11 mouse cellular contexts compared by ENCODE assay signal in genomic region chr17:64522213-64522612, GRCm38 (mm10).
DNase-seq lines count a peak whose midpoint lies in the region; ATAC-seq and TF ChIP-seq lines count a peak whose summit lies in the region.
"Had no signal": no experiment of that assay in that cellular context is flagged by ENCODE, and none has a peak within 500 bp of the region (broad histone marks: within the 10 kb centered on the region; RNA-seq: fewer than 3 reads in every experiment).

No protein-coding gene starts in this region.

- intact Hi-C loops in gastrocnemius, postnatal 36 days (cut with DNase I), result no loop called here

- no peaks in the 10 kb centered on the region for H3K36me3 ChIP-seq in forebrain, postnatal 0 days (ENCODE audit: insufficient read depth)
- no peaks in the 10 kb centered on the region for H3K36me3 ChIP-seq in forebrain, embryonic 10.5 days (replicated peaks)
- H3K36me3 ChIP-seq in lung, postnatal 0 days (ENCODE audit: insufficient read depth, low read length), result no peaks in the 10 kb centered on the region
- H3K36me3 ChIP-seq in kidney, embryonic 15.5 days, result no peaks in the 10 kb centered on the region

- no peak for TF ChIP-seq EP300 in lung, postnatal 0 days (IDR thresholded peaks at IDR 0.05)

- H3K9me3 ChIP-seq in forebrain, postnatal 0 days (ENCODE audit: low read length), result no peaks in the 10 kb centered on the region
- no peaks in the 10 kb centered on the region for H3K9me3 ChIP-seq in forebrain, embryonic 10.5 days
- no peaks in the 10 kb centered on the region for H3K9me3 ChIP-seq in lung, postnatal 0 days (ENCODE audit: low read length)
- no peaks in the 10 kb centered on the region for H3K9me3 ChIP-seq in kidney, embryonic 15.5 days (replicated peaks)
- H3K9me3 ChIP-seq: megakaryocyte, embryonic 14.5 days had no signal

- 0 out of 2 replicates have a peak, but pooled peaks have one; percentile 27 for TF ChIP-seq CTCF in forebrain, postnatal 0 days (IDR thresholded peaks at IDR 0.05; ENCODE audit: low read depth)
- TF ChIP-seq CTCF in lung, postnatal 0 days (IDR thresholded peaks at IDR 0.05), result peak; percentile 64

- H3K4me2 ChIP-seq in forebrain, postnatal 0 days (ENCODE audit: low read depth), result no peak overlapping the region
- no peak overlapping the region for H3K4me2 ChIP-seq in lung, postnatal 0 days (replicated peaks; ENCODE audit: low read depth, low read length)
- no peak overlapping the region for H3K4me2 ChIP-seq in kidney, embryonic 15.5 days

- 72% methylated on average over 8 of the region's 8 CpGs for WGBS in forebrain, postnatal 0 days
- 72% methylated on average over 8 of the region's 8 CpGs for WGBS in forebrain, embryonic 10.5 days
- 69% methylated on average over 8 of the region's 8 CpGs for WGBS in lung, postnatal 0 days
- 78% methylated on average over 8 of the region's 8 CpGs for WGBS in kidney, embryonic 15.5 days

- no peak overlapping the region for H3K27ac ChIP-seq in forebrain, postnatal 0 days (ENCODE audit: low read depth, low read length)
- no peak overlapping the region for H3K27ac ChIP-seq in forebrain, embryonic 10.5 days
- no peak overlapping the region for H3K27ac ChIP-seq in lung, postnatal 0 days (ENCODE audit: low read length)
- no peak overlapping the region for H3K27ac ChIP-seq in kidney, embryonic 15.5 days

- no peak overlapping the region for H3K4me3 ChIP-seq in forebrain, postnatal 0 days (ENCODE audit: low read depth, low read length)
- H3K4me3 ChIP-seq in forebrain, embryonic 10.5 days, result no peak overlapping the region
- H3K4me3 ChIP-seq in lung, postnatal 0 days (ENCODE audit: low read depth, low read length), result no peak overlapping the region
- no peak overlapping the region for H3K4me3 ChIP-seq in kidney, embryonic 15.5 days (replicated peaks)
- H3K4me3 ChIP-seq: megakaryocyte, embryonic 14.5 days had no signal

- H3K4me1 ChIP-seq in forebrain, postnatal 0 days (ENCODE audit: insufficient read depth), result no peaks in the 10 kb centered on the region
- no peaks in the 10 kb centered on the region for H3K4me1 ChIP-seq in forebrain, embryonic 10.5 days
- no peaks in the 10 kb centered on the region for H3K4me1 ChIP-seq in lung, postnatal 0 days (ENCODE audit: insufficient read depth, low read depth, low read length)
- H3K4me1 ChIP-seq in kidney, embryonic 15.5 days, result no peaks in the 10 kb centered on the region
- H3K4me1 ChIP-seq: megakaryocyte, embryonic 14.5 days had no signal

- no peak overlapping the region for H3K9ac ChIP-seq in forebrain, postnatal 0 days
- H3K9ac ChIP-seq in lung, postnatal 0 days (replicated peaks; ENCODE audit: low read depth), result no peak overlapping the region
- H3K9ac ChIP-seq in kidney, embryonic 15.5 days, result no peak overlapping the region

- ATAC-seq in forebrain, postnatal 0 days, result no peak
- ATAC-seq in lung, postnatal 0 days, result no peak
- peak; percentile 77; the same call in 1 of the 2 replicates for ATAC-seq in megakaryocyte-erythroid progenitor cell, adult 5-6 weeks (replicated peaks; ENCODE audit: low FRiP score, low TSS enrichment, poor library complexity, severe bottlenecking)
- ATAC-seq in kidney, embryonic 15.5 days (replicated peaks; ENCODE audit: low FRiP score), result no peak

- no peaks in the 10 kb centered on the region for H3K27me3 ChIP-seq in forebrain, postnatal 0 days (ENCODE audit: insufficient read depth, low read length)
- H3K27me3 ChIP-seq in forebrain, embryonic 10.5 days (ENCODE audit: poor library complexity, severe bottlenecking), result no peaks in the 10 kb centered on the region
- H3K27me3 ChIP-seq in lung, postnatal 0 days (replicated peaks; ENCODE audit: insufficient read depth, low read length), result no peaks in the 10 kb centered on the region
- no peaks in the 10 kb centered on the region for H3K27me3 ChIP-seq in kidney, embryonic 15.5 days
- H3K27me3 ChIP-seq: megakaryocyte, embryonic 14.5 days had no signal

- no peak for DNase-seq in forebrain, postnatal 0 days
- no peak for DNase-seq in forebrain, embryonic 10.5 days (ENCODE audit: extremely low spot score, low spot score)
- DNase-seq in lung, postnatal 0 days (ENCODE audit: low spot score), result no peak
- no peak for DNase-seq in lung, postnatal 25 days (ENCODE audit: low spot score)
- DNase-seq in ZHBTc4 (ENCODE audit: low read depth, low spot score), result peak; percentile 77
- DNase-seq in gastrocnemius, postnatal 36 days, result no peak
- DNase-seq: adrenal gland, postnatal 36 days; cerebellum, postnatal 14 days had no signal
